Mouse (Mus musculus) layer of hippocampus, adult 2 months (tissue): ENCODE data around the gene Selenbp1. TPM values are rescaled to one million over a fixed set of nuclear protein-coding genes. Genes with fewer than 3 reads are reported as not detected.
"Not testable (repeated sequence)": the region's sequence is repeated elsewhere in the genome, so short reads cannot be mapped to it uniquely, and the experiment has no call there.

ENCODE experiments used
- DNase-seq, 2 experiments: peaks; one replicate each; pipeline ENCODE4 v3.0.0; 2022; ENCODE audit warnings: low spot score in 2 of 2
- H3K27ac ChIP-seq: fragments of 200-600 bp; 2 replicates; pipeline ENCODE4 v1.8.1; 2022
- H3K4me3 ChIP-seq: fragments of 200-600 bp; 2 replicates; pipeline ENCODE4 v1.8.1; 2022; ENCODE audit warnings: mild to moderate bottlenecking
- CTCF ChIP-seq: fragments of 200-600 bp; conservative IDR thresholded peaks from 2 replicates; pipeline ENCODE4 v1.8.1; 2022; ENCODE audit warnings: antibody characterized with exemption, mild to moderate bottlenecking, moderate library complexity
- long read RNA-seq, 2 experiments: library from polyadenylated mRNA; stranded (forward); transcript quantifications; one replicate each; pipeline ENCODE4 v2.0.0; 2021; ENCODE audit warnings: borderline mapping rate in 2 of 2
- total RNA-seq, 2 experiments: library from RNA; stranded (reverse); gene quantifications; 2 replicates each; pipeline ENCODE4 v1.2.3; 2021

Selenbp1 gene
- 10 to 100 TPM; 10.3 to 10.5 TPM for total RNA-seq
- long read RNA-seq, experiment 1, transcript Selenbp1-201 (12 exons, 1,712 nt), result major isoform, 8 of 10 reads
- long read RNA-seq, experiment 1, partial matches to known transcripts, result 1 of 10 reads
- long read RNA-seq, experiment 1, other reads (novel, unspliced or antisense), result 1 of 10 reads
- long read RNA-seq, experiment 2, transcript Selenbp1-201 (12 exons, 1,712 nt), result major isoform, 17 of 25 reads
- long read RNA-seq, experiment 2, partial matches to known transcripts, result 6 of 25 reads
- long read RNA-seq, experiment 2, other reads (novel, unspliced or antisense), result 2 of 25 reads

DNA sequence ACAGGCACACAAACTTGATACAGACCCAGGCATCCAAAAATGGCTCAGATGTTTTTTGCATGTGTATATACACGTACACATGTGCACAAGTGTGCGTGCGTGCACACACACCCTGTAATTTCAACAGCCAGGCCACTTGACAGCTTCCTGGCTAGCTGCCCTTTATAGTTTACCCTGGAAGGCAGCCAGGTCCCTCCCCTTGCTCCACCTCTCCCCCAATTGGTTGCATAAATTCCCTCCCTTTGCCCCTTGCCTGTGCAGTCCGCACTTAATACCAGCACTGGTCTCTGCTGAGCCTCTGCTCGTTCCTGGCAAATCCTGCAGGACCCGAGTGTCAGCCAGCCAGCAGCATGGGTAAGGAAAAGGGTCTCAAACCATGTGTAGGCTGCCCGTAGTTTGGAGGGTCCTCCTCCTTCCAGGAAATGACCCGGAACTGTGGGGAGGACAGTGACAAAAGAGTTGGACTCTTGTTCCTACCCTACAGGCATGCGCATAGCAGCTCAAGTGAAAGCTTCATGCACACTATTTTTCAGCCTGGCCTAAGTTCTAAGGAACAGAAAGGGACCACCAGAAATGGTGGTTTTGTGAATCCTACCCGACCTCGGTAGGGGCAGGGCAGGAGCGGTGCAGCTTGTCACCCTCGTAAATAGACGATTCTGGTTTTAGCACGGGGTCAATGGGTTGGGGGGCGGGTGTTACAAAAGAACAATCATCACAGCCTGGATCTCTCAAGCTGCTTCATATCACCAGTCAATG, at the start of gene Selenbp1:
Gene Selenbp1, plus strand, starts transcription at position 248 of the 756 bp plus-strand sequence.
- TF ChIP-seq CTCF, result no peak
- peak; percentile 42 to 64 for DNase-seq
- Histone ChIP-seq H3K27ac (peak within 1 kb of the TSS; percentile 74), H3K4me3 (peak within 1 kb of the TSS; percentile 51)

DNA sequence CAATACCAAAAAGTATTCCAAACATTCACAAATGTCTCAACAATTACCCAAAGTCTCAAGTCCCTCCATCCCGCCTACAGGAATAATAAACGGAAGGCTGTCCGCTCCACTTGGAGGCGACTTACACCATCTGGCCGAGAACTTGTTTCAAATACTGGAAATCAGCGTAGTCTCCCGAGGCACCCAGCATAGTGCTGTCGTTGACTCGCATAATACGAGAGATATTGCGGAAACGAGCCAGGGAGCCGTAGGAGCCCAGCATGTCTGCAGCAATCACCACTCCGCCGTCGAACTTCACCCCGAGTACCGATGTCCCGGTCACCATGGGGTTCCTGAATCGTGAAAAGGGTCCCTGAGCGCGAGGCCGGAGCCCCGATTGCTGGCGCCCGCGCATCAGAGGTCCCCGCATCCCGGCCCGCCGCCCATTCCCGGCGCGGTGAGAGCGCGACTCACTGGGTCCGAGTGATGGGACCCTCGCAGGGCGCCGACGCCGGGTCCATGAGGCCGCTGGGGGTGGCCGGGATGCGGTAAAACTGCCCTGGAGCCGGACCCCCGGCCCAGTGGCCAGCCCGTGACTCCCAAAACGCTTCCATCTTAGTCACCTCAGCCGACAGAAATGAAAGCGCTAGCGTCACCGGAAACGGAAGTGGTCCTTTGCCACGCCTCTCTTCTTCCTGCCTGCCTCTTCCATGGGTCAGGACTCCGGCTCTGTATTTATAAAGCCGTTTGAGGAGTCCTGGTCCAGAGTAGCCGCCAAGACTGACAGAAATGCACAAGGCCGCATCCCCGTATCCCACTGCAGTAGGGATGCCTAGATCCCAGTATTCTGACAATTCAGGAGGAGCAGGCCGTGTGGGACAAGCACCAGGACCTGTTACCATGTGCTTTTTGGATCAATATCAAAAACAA, 46.3 kb upstream of the Selenbp1 start, which contains the start of gene Psmb4:
Gene Psmb4, minus strand, starts transcription at position 646 of the 909 bp plus-strand sequence.
- no peak for TF ChIP-seq CTCF
- H3K4me3 ChIP-seq, result peak within 1 kb of the TSS; percentile 99
- peak; percentile 84 to 88 for DNase-seq
- H3K27ac ChIP-seq, result peak within 1 kb of the TSS; percentile 97

DNA sequence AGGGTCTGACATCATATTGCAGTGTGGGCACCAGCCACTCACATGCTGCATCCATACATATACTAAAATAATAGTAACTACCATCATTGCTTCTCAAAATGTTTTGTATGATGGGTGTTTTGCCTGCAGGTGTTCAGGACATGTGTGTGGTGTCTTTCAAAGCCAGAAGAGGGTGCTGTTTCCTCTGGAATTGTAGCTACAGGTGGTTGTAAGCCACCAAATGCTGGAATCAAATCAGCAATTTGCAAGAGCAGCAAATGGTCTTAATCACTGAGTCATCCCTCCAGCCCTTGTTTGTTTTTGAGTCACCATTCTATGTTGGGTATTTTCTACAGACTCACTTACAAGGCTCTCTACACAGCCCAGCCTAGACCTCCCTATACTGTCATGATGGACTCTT, 44.3 kb upstream of the Selenbp1 start:
- peak; percentile 66 for TF ChIP-seq CTCF
- H3K27ac ChIP-seq, result no peak overlapping the region
- H3K4me3 ChIP-seq, result no peak overlapping the region
- DNase-seq, result no peak

DNA sequence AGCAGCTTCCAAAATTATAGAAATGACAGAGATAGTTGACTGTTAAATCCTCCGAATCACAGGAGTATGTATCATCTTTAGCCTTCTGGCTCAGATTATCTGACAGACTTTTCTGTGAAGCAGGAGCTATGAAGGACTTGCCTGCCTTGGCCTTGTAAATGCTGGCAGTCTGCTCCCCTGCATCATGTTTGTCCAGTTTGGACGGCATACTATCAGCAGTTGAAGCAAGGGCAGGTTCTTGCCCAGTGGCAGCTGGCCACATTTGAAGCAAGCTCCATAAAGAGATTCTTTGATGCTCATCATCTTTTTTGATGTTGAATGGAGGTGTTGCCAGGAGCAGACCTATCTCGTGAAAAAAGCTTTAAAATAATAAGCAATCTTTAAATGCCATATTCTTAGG, 38.8 kb upstream of the Selenbp1 start:
- Histone ChIP-seq H3K4me3 (no peak overlapping the region), H3K27ac (no peak overlapping the region)
- DNase-seq, result no peak
- TF ChIP-seq CTCF, result no peak

DNA sequence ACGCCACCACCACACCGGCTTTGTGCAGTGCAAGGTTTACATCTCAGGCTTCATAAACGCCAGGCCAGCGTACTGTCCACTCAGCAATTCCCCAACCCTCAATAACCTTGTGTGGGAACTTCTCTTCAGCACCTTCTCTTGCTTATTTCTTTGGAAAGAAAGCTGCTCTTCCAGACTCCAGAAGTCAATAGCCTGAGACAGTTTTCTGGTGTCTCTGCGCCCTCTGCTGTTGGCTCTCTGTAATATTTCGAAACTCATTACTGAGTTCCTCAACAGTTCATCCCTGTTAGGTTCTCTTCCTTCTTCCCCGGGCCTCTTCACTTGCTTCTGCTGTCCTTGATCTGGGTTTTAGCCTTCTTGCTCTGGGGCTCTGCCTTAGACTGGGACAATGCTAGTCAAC, 30.1 kb upstream of the Selenbp1 start:
- peak; percentile 63 to 66 for DNase-seq
- peak; percentile 90 for TF ChIP-seq CTCF
- Histone ChIP-seq H3K27ac (no peak overlapping the region), H3K4me3 (no peak overlapping the region)

DNA sequence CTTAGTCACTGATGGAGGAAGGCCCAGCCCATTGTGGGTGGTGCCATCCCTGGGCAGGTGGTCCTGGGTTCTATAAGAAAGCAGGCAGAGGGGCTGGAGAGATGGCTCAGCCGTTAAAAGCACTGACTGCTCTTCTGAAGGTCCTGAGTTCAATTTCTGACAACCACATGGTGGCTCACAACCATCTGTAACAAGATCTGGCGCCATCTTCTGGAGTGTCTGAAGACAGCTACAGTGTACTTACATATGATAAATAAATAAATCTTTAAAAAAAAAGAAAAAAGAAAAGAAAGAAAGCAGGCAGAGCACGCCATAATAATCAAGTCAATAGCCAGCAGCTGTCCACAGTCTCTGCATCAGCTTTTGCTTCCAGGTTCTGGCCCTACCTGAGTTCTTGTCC, 28.1 kb upstream of the Selenbp1 start:
- peak; percentile 59 for TF ChIP-seq CTCF
- not testable (repeated sequence) for H3K27ac ChIP-seq, DNase-seq

DNA sequence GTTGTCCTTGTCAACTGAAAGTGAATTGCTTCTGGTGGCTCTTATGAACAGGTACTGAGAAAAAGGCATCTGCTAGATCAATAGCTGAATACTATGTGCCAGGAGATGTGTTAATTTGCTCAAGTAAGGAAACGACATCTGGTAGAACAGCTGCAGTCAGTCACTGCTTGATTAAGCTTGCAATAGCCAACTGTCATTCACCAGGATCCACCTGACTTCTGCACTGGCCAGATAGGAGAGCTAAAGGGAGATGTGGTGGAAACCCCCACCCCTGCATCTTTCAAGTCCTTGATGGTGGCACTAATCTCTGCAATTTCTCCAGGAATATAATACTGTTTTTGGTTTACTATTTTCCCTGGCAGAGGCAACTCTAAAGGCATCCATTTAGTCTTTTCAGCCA, 26.4 kb upstream of the Selenbp1 start:
- H3K4me3 ChIP-seq, result no peak overlapping the region
- DNase-seq, result no peak
- TF ChIP-seq CTCF, result no peak
- no peak overlapping the region for H3K27ac ChIP-seq

More for the DNA sequence above, 28.1 kb upstream of the Selenbp1 start:
- not testable (repeated sequence) for H3K4me3 ChIP-seq

DNA sequence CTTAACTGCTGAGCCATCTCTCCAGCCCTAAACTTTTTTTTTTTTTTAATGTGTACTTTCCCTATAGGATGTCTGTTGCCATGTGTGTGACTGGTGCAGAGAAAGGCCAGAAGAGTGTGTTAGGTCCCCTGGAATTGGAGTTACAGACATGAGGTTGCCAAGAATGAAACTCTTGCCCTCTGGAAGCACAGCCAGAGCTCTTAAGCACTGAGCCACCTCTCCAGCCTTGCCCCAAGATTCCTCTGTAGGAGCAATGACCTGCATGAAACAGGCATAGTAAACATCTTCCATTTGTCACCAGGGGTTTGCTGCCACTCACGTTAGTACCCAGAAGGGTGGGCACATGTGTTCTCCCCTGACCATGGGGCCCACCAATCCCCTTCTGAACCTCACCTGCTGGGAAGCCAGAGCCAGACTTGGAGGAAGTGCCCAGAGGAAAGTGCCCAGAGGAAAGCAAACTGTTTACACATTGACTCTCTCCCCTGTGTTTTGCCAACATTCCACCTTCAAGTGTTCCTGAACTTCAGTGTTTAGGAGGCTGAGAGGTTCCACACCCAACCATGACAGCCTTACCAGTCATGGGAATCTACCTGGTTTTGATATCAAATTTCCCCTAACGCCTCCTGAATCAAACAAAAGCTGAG, 21.7 kb upstream of the Selenbp1 start:
- Histone ChIP-seq H3K4me3 (no peak overlapping the region), H3K27ac (no peak overlapping the region)
- no peak for TF ChIP-seq CTCF
- no peak for DNase-seq

DNA sequence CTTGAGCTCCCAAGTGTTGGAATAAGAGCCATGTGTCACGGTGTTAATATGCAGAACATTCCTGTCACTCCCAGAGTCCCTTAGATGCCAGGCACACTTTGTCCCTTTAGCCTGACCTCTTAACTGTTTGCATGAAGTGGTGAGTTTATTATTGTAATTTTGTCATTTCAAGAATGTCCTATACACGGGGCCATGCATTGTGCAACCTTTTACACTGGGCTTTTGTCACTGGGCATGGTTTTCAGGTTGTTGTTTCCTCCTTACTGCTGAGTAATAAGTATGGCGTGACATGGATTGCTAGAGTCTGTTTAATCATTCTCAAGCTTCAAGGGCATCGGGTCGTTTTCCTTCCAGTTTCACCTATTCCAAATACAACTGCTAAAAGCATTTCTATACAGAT, 19.1 kb upstream of the Selenbp1 start:
- H3K4me3 ChIP-seq, result no peak overlapping the region
- H3K27ac ChIP-seq, result no peak overlapping the region
- no peak for TF ChIP-seq CTCF

DNA sequence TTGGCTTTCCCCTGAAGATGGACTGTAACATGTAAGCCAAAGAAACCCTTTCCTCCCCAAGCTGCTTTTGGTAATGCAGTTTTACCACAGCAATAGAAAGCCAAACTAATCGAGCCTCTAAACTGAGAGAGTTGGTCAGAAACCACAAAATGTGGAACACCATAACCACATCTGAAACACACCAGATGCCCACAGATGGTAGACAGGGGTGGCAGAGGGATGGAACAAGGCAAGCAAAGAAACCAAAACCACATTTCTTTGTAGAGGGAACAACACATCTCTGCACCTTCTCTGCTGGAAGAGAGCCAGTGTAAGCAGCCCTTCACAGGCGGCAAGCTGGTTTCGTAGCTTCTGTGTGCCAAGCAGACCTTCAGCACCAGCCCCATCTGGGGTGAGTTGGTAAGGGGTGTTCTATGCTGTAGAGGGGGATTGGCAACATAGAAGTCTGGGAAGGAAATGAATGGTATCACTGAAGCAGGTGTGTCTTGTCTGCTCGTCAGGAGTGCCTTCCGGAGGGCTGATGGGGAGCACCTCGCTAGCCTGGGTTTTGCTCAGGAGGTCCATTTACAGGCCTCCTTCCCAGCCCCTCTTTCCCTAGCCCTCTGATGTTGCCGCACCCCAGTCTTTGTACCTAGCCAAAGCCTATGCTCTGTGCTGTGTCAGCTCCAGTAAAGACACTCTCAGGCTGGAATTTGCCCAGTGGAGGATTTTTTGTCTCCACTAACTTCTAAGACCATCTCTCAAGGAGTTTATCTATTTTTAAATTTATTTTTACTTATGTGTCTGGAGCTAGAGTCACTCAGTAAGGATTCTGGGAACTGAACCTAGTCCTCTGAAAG, 16.7 kb upstream of the Selenbp1 start:
- no peak for TF ChIP-seq CTCF
- DNase-seq, result no peak
- Histone ChIP-seq H3K4me3 (no peak overlapping the region), H3K27ac (no peak overlapping the region)

More for the DNA sequence above, 19.1 kb upstream of the Selenbp1 start:
- DNase-seq, result no peak

DNA sequence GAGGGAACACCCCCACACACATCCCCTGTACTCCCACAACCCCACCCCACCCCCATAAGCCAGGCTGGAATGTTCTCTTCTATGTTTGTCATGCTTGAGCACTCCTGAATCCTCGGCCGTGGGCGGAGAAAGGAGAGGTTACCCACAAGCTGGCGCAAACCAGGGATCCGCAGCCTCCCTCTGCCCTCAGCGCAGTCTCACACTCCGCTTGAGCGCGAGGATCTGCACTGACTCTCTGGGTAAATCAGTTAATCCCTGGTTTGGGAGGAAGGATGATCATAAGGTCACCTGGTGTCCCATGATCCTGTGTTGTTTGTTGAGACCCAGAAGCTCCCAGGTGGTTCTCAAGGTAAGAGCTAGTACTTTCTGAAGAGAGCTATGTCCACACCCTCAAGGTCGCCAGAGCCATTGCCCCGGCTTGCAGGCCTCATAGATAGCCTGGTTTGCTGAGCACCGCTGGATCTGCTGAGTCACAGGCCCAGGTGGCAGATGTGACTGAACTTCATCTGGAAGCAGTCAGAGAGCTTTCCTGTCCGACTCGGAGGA, 15.0 kb upstream of the Selenbp1 start:
- no peak for TF ChIP-seq CTCF
- no peak overlapping the region for H3K4me3 ChIP-seq
- DNase-seq, result peak in 1 of 2 experiments; percentile 21
- no peak overlapping the region for H3K27ac ChIP-seq
